Mouse (Mus musculus) olfactory bulb, adult 2 months (tissue): ENCODE data around the gene Ppfibp2. TPM values are rescaled to one million over a fixed set of nuclear protein-coding genes. Genes with fewer than 3 reads are reported as not detected.
A peak's percentile ranks its signal among the peaks of the same experiment; 100 is the strongest.

Experiments
- H3K27ac ChIP-seq: fragments of 200-500 bp; 2 replicates; pipeline ENCODE4 v1.5.1; 2012; ENCODE audit warnings: low read depth, low read length; ENCODE audit not compliant: insufficient read depth
- H3K4me1 ChIP-seq: fragments of 200-500 bp; 2 replicates; pipeline ENCODE4 v1.6.1; 2012; ENCODE audit warnings: low read length; ENCODE audit not compliant: control insufficient read depth, insufficient read depth
- H3K4me3 ChIP-seq: fragments of 200-500 bp; 2 replicates; pipeline ENCODE4 v1.5.1; 2012; ENCODE audit warnings: mild to moderate bottlenecking, low read depth, low read length, moderate library complexity; ENCODE audit not compliant: insufficient read depth
- CTCF ChIP-seq: fragments of 200-500 bp; IDR thresholded peaks from 2 replicates; pipeline ENCODE4 v1.5.1; 2012; ENCODE audit warnings: low read depth, mild to moderate bottlenecking, low read length, moderate library complexity; ENCODE audit not compliant: insufficient read depth
- POLR2A ChIP-seq: fragments of 200-500 bp; IDR thresholded peaks from 2 replicates; pipeline ENCODE4 v1.6.1; 2012; ENCODE audit warnings: mild to moderate bottlenecking, low read depth, low read length, moderate library complexity; ENCODE audit not compliant: insufficient read depth
- WGBS: fragments of 180-500 bp; shearing (Covaris S2); methylation state at CpG from one replicate; pipeline ENCODE4 v1.1.7; 2018; 5-methylcytosine and 5-hydroxymethylcytosine counted together
- polyA plus RNA-seq: library from polyadenylated mRNA; stranded (reverse); fragments of >200 nt; gene quantifications from 2 replicates; pipeline ENCODE4 v1.2.4, GENCODE M21; 2012; ENCODE audit warnings: low replicate concordance; ENCODE audit not compliant: missing spikeins, insufficient read depth, insufficient read length

The Ppfibp2 gene
- polyA plus RNA-seq, 1 experiment: not detected

GRCm38 (mm10) chr7:107568971-107569370 is 26.0 kb upstream of the Ppfibp2 start:
- H3K4me3 ChIP-seq: no peak overlapping the region
- 85% methylated on average over 4 of the region's 4 CpGs for WGBS
- TF ChIP-seq POLR2A (no peak), CTCF (no peak)
- H3K4me1 ChIP-seq: no peaks in the 10 kb centered on the region
- H3K27ac ChIP-seq: no peak overlapping the region

DNA sequence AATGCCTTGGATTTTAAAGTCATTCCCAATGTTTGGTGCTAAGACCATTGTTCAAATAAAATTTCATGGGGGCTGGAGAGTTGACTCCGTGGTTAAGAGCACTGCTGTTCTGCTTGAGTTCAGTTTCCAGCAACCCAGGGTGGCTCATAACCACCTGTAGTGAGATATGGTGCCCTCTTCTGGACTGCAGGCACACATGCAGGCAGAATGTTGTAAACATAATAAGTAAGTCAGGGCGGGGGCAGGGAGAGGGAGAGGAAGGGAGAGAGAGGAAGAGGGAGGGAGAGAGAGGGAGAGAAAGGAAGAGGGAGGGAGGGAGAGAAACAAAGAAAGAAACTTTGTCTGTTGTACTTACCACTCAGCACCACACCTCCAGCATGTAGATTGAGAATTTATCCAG is 21.2 kb upstream of the Ppfibp2 start:
- Histone ChIP-seq H3K4me1 (no peaks in the 10 kb centered on the region), H3K4me3 (no peak overlapping the region), H3K27ac (no peak overlapping the region)
- 65% methylated on average over 2 of the region's 2 CpGs for WGBS
- TF ChIP-seq CTCF: no peak
- TF ChIP-seq POLR2A: no peak

DNA sequence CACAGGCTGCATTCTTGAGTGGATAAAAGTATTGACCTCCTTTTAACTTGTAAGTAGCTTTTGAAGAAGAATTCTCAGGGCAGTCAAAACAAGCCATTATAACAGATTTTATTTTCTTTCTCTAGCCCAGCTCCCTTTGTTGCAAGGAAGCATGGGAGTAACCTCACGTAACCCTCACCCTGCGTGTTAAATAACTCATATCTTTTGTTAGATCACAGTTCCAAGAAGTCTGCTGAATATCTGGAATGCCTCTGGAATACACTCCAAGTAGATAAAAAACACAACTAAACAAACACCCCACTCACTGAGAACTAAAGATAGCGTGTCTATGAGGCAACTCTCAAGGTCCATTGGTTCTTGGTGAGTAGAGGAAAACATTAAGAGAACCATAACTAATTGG is 20.7 kb upstream of the Ppfibp2 start:
- no peak for TF ChIP-seq POLR2A
- no peak for TF ChIP-seq CTCF
- H3K27ac ChIP-seq: no peak overlapping the region
- WGBS: 70% methylated on average over 3 of the region's 3 CpGs
- H3K4me3 ChIP-seq: no peak overlapping the region
- no peaks in the 10 kb centered on the region for H3K4me1 ChIP-seq

- TF ChIP-seq CTCF: no peak
- TF ChIP-seq POLR2A: no peak
- WGBS: 61% methylated on average over 2 of the region's 2 CpGs
- Histone ChIP-seq H3K4me3 (no peak overlapping the region), H3K4me1 (peaks cover 11% of the 10 kb centered on the region), H3K27ac (no peak overlapping the region)
Observed at GRCm38 (mm10) chr7:107592641-107593040, 2.4 kb upstream of the Ppfibp2 start.

DNA sequence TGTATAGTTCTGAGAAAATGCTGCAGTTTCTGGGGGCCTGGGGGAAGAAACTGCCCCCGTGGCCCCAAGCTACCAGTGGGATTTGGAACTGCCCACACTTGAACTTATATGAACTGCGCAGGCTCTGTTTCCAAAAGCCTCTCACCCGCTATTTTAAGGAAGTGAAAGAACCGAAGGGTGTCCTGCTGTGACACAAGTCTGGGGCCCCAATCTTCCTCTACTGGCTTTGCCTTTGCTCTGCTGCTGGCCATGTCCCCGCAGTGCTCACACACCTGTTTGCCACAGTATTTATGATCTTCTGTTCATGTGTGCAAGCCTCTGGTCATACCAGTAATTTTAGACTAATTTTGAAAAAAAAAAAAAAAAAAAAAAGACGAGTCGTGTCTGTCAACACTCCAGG is 1.1 kb upstream of the Ppfibp2 start:
- no peak for TF ChIP-seq CTCF
- TF ChIP-seq POLR2A: no peak
- peaks cover 11% of the 10 kb centered on the region for H3K4me1 ChIP-seq
- H3K4me3 ChIP-seq: no peak overlapping the region
- no peak overlapping the region for H3K27ac ChIP-seq
- WGBS: 50% methylated on average over 7 of the region's 7 CpGs

DNA sequence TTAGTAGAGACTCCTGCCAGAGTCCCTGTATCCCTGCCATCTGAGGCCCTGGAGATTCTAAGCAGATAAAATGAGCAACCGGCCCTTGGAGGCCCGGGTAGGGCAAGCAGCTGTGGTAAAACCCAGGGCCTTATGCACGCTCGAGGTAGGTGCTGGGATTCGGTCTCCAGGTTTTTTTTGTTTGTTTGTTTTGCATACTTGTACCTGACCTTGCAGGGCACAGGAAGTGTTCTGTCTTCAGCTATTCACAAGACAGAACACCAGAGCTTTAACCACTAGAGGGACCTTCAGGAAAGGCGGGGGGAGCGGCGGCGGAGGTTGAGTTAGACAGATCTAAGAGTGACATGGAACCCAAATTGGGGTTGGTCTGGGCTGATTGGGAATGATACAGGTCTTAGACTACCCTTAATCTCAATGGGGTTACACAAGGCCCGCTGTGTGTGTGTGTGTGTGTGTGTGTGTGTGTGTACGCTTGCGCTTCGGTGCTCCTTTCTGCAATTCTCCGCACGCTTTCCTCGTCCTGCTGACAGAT is 616 bp upstream of the Ppfibp2 start:
- H3K4me1 ChIP-seq: peaks cover 11% of the 10 kb centered on the region
- 0 out of 2 replicates have a peak, but pooled peaks have one; percentile 25 for TF ChIP-seq CTCF
- TF ChIP-seq POLR2A: no peak
- no peak overlapping the region for H3K27ac ChIP-seq
- WGBS: 6% methylated on average over 16 of the region's 16 CpGs
- peak overlapping the region; percentile 52 for H3K4me3 ChIP-seq

- WGBS: 22% methylated on average over 13 of the region's 13 CpGs
- TF ChIP-seq CTCF: no peak
- no peak for TF ChIP-seq POLR2A
- Histone ChIP-seq H3K4me1 (peaks cover 11% of the 10 kb centered on the region), H3K4me3 (peak overlapping the region; percentile 52), H3K27ac (no peak overlapping the region)
Observed at GRCm38 (mm10) chr7:107595426-107595825, 419 bp downstream of the Ppfibp2 start.

- H3K4me1 ChIP-seq: peaks cover 11% of the 10 kb centered on the region
- H3K4me3 ChIP-seq: no peak overlapping the region
- no peak overlapping the region for H3K27ac ChIP-seq
- TF ChIP-seq POLR2A: no peak
- no peak for TF ChIP-seq CTCF
Observed at GRCm38 (mm10) chr7:107596753-107597152, 1.7 kb downstream of the Ppfibp2 start.

- peaks cover 11% of the 10 kb centered on the region for H3K4me1 ChIP-seq
- H3K4me3 ChIP-seq: no peak overlapping the region
- TF ChIP-seq CTCF: no peak
- no peak for TF ChIP-seq POLR2A
- 88% methylated on average over 3 of the region's 3 CpGs for WGBS
- H3K27ac ChIP-seq: no peak overlapping the region
Observed at GRCm38 (mm10) chr7:107597956-107598355, 2.9 kb downstream of the Ppfibp2 start.

- no peak overlapping the region for H3K27ac ChIP-seq
- 87% methylated on average over 5 of the region's 5 CpGs for WGBS
- H3K4me3 ChIP-seq: no peak overlapping the region
- H3K4me1 ChIP-seq: no peaks in the 10 kb centered on the region
- no peak for TF ChIP-seq CTCF
- no peak for TF ChIP-seq POLR2A
Observed at GRCm38 (mm10) chr7:107600651-107601050, 5.6 kb downstream of the Ppfibp2 start.
